Mouse (Mus musculus): ENCODE measurements around the gene Gm10271. TPM values are rescaled to one million over a fixed set of nuclear protein-coding genes. Genes with fewer than 3 reads are reported as not detected.

Gm10271 gene
- polyA plus RNA-seq, 1 experiment: not detected

GRCm38 (mm10) chr10:116915286-116915685, 57.1 kb downstream of the Gm10271 start:
- TF ChIP-seq POLR2A (IDR thresholded peaks at IDR 0.05; ENCODE audit: borderline replicate concordance, extremely low read depth, insufficient read depth, insufficient read length, poor library complexity, severe bottlenecking): no peak
- no peak for TF ChIP-seq CTCF (IDR thresholded peaks at IDR 0.05; ENCODE audit: borderline replicate concordance, extremely low read depth, insufficient read depth, insufficient read length)

DNA sequence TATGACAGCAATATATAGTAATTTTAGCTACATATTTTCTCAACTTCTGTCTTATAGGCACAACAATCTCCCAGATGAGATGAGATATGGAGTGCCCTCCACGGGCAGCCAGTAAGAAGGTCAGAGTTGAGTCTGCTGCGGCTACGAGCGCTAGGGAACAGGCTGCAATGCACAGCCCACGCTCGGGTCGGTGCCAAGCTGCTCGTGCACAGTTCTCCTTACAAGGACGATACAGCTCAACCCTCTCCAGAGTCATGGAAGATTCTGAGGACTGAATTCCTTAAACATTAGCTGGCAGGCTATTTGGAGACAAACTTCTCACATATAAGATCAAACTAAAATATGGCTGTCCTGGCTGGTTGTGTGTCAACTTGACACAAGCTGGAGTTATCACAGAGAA, 57.8 kb downstream of the Gm10271 start:
- TF ChIP-seq POLR2A (IDR thresholded peaks at IDR 0.05; ENCODE audit: borderline replicate concordance, extremely low read depth, insufficient read depth, insufficient read length, poor library complexity, severe bottlenecking): no peak
- TF ChIP-seq CTCF (IDR thresholded peaks at IDR 0.05; ENCODE audit: borderline replicate concordance, extremely low read depth, insufficient read depth, insufficient read length): no peak

More at GRCm38 (mm10) chr10:116915286-116915685, 57.1 kb downstream of the Gm10271 start:
- DNase-seq (ENCODE audit: low read depth): no peak

DNA sequence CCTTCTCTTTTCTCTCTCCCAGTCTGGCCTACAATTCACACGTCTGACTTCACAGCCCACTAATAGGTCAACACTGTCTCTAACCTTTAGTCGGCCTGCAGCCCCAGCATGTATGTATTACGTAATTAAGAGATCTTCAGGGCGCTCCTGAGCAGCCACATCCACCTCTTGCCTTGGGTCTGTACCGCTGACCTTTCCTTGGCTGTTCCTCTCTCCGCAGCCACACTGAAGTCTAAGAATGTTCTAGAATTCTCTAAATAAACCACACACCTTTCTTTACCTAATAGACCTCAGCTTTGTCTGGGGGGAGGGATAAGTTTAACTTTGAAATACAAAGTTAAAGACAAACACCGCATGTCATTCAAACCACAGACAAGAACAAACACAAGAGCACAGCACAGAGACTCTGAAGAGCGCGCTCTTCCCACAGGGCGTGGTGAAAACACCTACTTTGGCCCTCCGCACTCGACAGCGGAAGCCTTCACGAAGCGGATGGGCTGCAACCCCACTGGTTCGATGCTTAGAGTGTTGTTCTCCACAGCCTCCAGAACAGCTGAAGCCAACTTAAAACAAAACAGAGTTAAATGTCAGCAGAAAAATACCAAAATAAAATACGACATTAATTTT, 58.6 kb downstream of the Gm10271 start:
- no peak for DNase-seq (ENCODE audit: low read depth)
- TF ChIP-seq POLR2A (IDR thresholded peaks at IDR 0.05; ENCODE audit: borderline replicate concordance, extremely low read depth, insufficient read depth, insufficient read length, poor library complexity, severe bottlenecking) (no peak), CTCF (IDR thresholded peaks at IDR 0.05; ENCODE audit: borderline replicate concordance, extremely low read depth, insufficient read depth, insufficient read length) (no peak)

More for the DNA sequence above, 57.8 kb downstream of the Gm10271 start:
- no peak for DNase-seq (ENCODE audit: low read depth)

- no peak for DNase-seq (ENCODE audit: low read depth)
- TF ChIP-seq CTCF (IDR thresholded peaks at IDR 0.05; ENCODE audit: borderline replicate concordance, extremely low read depth, insufficient read depth, insufficient read length) (no peak), POLR2A (IDR thresholded peaks at IDR 0.05; ENCODE audit: borderline replicate concordance, extremely low read depth, insufficient read depth, insufficient read length, poor library complexity, severe bottlenecking) (no peak)
Observed at GRCm38 (mm10) chr10:116912850-116913249, 59.6 kb downstream of the Gm10271 start.

- DNase-seq (ENCODE audit: low read depth): no peak
- no peak for TF ChIP-seq CTCF (IDR thresholded peaks at IDR 0.05; ENCODE audit: borderline replicate concordance, extremely low read depth, insufficient read depth, insufficient read length)
- TF ChIP-seq POLR2A (IDR thresholded peaks at IDR 0.05; ENCODE audit: borderline replicate concordance, extremely low read depth, insufficient read depth, insufficient read length, poor library complexity, severe bottlenecking): no peak
Observed at GRCm38 (mm10) chr10:116908901-116909642, 63.3 kb downstream of the Gm10271 start.

Other genes with a start within 250 kb of the Gm10271 start
- gene Myrfl, start 75.7 kb downstream of the Gm10271 start, polyA plus RNA-seq (2012; rRNA removed): 0.05 and 0.10 TPM in 2 replicates
- 48.9 and 65.7 TPM in 2 replicates for gene Rab3ip, start 21.8 kb downstream of the Gm10271 start, polyA plus RNA-seq (2012; rRNA removed)
- 0.11 and 0.18 TPM in 2 replicates for gene Best3, start 13.7 kb upstream of the Gm10271 start, polyA plus RNA-seq (2012; rRNA removed)
- gene Lrrc10, start 72.7 kb upstream of the Gm10271 start, polyA plus RNA-seq (2012; rRNA removed): 0.11 TPM in 1 of 2 replicates, not detected in the other
- 262 and 287 TPM in 2 replicates for gene Cct2, start 91.2 kb upstream of the Gm10271 start, polyA plus RNA-seq (2012; rRNA removed)
- 33.8 and 37.8 TPM in 2 replicates for gene Frs2, start 175.9 kb upstream of the Gm10271 start, polyA plus RNA-seq (2012; rRNA removed)